Mouse (Mus musculus) cerebellum, adult 8-10 months (tissue): ENCODE measurements around the gene G430095P16Rik.

Experiments
- DNase-seq: peaks from one replicate; pipeline ENCODE4 v3.0.0; 2022

The G430095P16Rik gene

DNA sequence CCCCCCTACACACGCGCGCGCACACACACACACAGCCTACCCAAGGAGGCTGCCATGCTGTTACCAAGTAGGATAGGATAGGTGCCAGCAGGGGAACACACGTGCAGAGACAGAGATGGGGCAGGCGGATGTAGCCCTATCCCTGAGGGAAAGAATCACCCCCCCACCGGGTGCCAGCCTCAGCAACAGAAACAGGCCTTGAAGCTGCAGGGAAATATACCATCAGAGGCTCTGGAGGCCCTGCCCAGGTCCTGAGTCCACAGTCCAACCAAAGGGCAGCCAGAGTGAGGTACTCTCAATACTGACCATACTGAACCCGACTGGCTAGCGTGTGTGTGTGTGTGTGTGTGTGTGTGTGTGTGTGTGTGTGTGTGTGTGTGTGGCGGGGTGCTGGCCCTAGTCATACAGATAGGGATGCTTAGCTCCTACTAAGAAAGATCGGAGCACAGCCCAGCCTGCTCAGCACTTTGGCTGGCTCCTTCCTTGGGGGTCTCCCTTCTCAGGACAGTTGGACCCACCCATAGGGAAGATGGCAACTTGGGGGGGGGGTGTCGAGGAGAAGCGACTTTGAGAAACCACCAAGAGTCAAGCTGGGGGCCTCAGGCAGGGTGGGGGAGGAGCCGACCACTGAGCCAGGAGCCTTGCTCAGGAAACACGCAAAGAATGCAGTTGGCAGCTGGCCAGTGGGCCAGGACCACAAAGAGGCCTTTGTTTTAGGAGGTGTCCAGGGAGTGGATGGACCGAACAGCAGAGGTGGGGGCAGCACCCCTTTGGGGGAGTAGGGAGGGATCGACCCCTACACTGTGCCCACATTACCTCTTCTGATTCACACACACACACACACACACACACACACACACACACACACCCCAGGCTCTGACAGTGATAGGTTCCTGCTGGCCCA, 21.0 kb downstream of the G430095P16Rik start:
- no peak for DNase-seq

DNA sequence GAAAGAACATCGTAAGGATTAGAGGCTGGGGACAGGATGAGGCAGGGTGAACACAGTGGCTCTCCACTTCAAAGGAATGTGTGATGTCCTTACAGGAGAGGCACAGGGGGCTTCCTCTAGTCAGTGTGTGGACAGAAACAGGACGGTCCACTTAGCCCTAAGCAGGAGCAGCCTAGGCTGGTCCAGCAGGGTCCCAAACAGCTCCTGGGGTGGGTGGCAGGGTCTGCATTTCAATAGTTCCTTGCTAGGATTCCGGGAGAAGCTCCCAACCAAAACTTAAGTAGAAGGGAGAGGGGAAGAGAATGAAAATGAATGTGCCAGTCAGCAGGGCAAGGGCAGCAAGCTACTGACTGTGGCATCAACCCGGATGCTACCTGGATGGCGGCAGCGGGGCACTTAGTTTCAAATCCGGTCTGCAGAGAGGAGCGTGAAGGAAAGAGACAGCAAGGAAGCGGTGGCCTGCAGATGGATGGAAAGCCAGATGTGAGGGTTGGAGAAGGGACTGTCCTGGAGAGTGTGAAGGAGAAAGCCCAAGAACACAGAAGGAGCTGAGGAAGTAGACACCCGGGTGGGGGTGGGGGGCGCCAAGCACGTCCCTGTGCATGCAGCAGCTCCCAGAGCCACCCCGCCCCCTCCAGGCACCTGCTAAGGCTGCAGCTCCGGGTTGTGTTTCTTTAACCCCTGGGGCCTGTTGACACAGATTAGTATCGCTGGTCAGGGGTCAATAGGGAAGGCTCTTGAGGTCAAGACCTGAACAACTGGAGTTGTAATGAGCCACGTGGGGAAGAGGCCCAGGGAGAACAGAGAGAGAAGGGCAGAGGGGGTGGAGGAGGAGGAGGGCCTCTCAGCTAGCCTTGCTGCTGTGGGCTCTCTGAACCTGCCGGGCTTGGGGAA, 22.5 kb downstream of the G430095P16Rik start:
- DNase-seq = no peak

DNA sequence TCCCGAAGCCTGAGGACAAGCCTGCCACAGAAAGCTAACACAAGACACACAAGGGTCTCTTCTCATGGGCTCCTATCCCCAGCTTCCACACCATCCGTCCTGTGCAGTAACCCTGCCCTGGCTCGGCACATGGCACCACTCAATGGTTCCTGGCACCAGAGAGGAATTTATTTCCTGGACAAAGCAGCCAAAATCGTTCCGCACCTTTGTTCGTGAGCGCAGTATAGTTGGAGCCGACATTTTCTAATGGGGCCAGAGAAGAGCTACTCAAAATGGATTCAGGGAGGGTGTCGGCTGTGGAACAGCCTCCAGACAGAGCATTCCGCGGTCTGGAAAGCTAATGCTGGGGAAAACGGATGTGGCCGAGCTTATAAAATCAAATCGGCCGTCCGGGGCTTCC, 26.7 kb downstream of the G430095P16Rik start:
- DNase-seq = no peak

DNA sequence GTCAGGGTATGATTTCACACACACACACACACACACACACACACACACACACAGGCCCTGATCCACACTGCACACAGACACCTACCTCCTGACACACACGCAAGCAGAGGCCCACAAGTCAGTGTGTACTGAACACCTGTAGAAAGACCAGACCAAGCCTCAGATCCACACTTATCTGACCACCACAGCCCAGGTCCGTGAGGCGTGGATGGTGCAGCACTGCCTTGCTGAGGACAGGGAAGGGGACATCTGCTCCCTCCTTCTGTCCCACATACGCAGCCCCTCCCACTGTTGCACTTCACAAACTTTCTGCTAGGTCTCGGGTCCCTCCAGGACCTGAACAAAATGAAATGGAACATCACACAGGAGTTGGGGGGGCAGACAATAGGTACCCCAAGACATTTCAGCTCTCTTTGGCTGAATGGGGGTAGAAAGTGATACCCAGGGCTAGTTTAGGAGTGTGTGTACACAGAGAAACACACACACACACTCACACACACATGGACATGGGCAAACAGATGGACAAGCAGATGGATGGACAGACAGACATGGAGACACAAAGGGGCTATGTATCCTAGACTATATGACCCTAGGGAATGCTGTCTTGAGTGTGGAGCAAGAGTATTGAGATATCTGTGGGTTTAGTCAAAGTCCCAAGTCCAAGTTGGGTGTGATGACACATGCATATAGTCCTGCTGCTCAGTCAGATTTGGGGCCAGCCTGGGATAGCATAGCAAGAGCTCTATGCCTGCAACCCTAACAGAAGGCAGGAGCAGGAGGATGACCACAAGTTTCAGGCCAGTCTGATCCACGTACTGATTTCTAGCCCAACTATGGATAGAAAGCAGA, 30.2 kb downstream of the G430095P16Rik start:
- DNase-seq = no peak

DNA sequence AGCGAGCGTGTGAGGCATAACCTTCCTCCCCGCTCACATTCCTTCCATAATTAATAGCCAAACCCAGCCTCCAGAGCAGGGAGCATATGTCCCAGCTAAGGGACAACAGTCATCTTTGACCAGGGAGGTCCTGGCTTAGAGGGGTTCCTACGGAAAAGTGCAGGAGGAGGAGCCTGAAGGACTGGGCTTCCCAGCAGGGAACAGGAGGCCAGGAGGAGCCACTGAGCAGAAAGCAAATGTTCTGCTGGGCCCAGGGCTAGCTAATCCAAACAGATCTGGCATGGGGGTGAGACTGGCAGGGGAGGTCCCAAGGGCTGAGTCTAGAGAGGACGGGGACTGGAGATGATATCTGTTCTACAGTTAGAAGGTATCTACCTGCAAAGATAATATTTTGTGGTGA, 34.7 kb downstream of the G430095P16Rik start:
- no peak for DNase-seq

DNA sequence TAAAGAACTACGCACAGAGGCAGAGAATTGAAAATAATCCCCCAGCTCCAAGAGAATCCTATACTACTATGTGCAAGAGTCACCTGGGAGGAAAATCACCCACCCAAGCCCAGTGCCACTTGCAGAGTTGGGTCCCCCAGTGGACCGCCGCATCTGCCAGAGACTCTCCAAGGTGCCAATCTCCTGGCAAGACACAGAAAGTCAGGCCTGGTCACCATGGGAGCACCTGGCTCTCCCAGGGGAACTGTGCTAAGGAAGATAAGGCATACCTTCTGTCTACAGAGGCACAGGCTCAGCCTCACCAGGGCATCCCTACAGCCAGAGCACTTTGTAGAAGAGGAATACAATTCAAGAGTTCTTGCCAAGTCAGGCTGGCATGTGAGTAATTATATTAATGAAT, 35.5 kb downstream of the G430095P16Rik start:
- DNase-seq = no peak

DNA sequence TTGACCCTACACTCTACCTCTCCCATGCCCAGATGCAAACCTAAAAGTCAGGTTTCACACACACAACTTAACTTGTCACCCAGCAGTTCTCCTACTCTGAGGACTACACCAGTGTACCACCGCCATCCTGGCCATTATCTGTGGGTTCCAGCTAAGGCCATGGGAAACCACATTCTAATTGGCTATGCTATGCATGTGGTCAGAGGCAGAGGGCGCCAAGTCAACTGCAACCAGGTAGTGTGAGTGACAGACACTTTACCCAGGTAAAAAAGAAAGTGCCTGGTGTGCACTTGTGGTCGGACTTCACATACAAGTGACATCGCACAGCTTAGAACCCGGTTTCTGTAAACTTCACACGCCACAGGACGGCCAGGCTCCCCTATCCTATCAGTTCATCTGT, 36.3 kb downstream of the G430095P16Rik start:
- no peak for DNase-seq

DNA sequence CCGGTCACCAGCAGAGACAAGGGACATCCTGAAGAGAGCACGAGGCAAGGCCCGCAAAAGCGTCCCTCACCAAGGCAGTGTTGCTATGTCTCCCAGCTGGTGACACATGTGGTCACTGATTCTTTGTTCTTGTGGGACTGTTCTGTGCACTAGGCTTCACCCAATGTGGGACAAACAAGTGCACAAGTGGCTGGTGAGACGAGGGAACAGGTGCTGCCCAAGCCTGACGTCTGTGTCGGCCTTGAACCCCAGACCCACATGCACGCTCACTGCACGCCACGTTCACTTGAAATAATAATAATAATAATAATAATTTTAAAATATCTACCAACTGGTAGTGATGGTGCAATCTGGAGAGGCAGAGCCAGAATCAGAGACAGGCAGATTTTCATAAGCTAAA, 36.9 kb downstream of the G430095P16Rik start:
- no peak for DNase-seq

DNA sequence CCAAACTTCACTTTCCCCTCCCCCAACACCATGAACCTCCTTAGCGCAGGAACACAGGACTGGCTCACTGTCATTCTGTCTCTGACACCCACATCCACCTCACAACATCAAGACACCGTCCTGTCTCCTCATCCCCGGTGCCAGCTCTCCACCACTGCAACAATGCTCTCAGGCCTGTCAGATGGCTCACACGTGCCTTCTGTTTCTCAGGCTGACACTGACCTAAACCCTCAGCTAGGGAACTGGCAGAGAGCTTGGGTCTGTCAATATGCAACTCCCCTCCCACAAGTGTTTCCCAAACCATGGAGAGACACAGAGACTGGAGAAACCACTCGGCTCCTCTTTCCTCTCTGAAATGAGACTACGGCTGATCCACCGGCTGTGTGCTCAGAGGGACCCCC, 37.6 kb downstream of the G430095P16Rik start:
- no peak for DNase-seq

DNA sequence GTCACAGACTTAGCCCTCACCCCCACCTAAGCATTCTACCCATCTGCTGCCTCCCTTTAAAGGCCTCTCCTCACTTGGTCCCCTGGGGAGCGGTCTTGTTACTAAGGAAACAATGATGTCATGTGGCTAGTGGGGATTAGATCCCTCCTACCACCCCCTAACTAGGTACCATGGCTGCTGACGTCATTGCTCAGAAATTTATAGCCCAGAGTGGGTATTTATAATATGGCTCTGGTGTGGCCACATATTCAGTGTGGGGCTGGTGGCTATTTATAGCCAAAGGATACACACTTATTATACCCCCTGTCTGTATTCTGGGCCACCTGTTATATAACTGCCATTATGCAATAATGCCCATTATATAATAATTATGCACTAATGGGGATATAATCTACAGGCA, 38.1 kb downstream of the G430095P16Rik start:
- DNase-seq = no peak

DNA sequence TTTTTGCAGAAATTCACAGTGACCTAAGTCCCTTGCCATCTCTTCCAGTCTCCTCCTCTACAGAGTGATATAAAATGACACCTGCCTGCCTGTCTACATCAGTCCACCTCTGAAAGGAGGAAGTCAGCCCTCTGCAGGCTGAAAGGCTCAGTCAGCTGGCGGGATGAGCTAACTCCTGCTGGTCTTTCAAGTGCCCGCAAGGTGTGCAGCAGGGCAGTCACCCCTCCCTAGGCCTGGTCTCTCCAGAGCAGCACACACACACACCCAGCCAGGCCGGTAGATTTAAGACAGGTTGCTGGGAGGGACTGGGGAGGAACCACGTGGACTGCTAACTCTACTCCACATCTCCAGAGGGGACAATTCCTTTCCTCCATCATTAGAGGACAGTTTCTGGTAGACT, 41.3 kb downstream of the G430095P16Rik start:
- DNase-seq = no peak

DNA sequence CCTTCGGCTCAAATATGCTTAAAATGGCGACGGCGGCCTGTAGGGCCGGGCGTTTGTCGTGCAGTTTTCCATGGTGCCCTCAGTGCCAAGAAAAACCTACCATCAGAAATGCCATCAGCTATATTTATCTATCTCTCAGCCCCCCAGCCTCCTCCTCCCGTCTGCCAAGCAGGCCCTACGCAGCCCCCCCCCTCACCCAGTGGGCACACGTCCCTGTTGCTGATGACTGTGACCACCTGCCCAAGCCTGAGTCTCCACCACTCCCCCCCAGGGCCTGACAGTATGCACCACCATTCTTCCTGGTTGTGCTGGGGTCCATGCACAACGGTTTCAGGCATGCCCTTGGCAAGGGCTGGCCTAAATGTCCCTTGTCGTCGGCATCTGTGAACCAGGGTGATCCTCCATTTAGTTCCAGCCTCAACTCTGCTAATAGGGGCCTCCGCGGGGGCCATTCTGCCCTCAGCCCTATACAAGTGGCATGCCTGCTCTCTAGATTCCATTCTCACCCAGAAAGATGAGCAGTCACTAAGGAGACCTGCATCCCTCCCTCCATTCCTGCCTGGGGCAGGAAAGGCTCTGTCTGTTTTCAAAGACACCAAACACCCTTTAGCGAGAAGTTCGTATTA, 42.2 kb downstream of the G430095P16Rik start:
- DNase-seq = no peak

DNA sequence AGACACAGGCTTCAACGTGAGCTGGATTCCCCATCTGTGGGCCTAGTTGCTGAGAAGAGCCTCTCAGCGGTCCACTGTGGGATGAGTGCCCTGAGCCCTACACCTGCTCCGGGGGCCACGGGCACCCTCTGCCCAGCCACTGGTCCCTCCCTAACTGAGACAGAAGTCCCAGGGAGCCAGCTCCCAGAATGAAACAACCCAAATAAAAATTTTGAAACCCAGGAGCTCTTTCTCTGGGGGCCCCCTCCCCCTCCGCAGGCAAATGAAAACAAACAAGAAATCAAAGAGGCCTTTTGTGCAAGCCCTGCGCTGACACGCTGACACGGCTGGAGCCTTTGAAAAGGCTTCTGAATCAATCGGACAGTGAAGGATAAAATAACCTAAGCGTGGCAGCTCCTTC, 42.8 kb downstream of the G430095P16Rik start:
- no peak for DNase-seq

DNA sequence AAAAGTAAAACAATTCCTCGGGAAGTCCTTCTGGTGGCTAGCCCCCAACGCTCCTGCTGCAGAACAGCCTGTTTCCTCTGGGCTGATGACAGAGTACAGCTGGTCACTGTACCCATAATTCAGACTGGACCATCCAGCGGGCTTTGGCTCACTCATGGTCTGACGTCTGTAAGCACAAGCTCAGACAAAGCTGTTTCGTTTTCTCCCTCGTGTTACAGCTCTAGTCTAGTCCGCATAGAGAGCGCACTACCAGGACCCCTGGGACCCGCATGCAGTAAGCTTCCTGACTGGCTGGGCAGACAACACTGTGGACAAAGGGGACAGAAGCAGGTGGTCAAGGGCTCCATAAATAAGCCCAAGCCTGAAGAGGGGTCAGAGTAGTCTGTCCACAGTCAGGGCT, 43.6 kb downstream of the G430095P16Rik start:
- no peak for DNase-seq

DNA sequence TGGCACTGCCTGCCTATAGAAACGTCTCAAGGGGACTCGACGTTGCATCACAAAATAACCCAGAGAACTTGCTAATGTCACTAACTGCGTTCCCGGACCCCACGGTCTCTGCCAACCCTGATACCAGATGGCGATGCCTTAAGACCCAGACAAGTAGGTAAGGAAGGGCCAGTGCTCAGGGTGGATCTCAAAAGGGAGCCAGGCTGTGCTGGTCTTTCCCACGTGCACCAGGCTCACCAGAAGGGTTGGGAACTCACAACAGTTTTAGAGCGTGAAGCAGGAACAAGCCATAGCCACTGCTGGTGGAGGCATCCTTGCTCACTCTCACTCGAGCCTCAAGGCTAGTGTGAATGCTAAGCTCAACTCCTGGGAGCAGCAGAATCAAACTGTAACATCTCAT, 44.4 kb downstream of the G430095P16Rik start:
- DNase-seq = no peak

DNA sequence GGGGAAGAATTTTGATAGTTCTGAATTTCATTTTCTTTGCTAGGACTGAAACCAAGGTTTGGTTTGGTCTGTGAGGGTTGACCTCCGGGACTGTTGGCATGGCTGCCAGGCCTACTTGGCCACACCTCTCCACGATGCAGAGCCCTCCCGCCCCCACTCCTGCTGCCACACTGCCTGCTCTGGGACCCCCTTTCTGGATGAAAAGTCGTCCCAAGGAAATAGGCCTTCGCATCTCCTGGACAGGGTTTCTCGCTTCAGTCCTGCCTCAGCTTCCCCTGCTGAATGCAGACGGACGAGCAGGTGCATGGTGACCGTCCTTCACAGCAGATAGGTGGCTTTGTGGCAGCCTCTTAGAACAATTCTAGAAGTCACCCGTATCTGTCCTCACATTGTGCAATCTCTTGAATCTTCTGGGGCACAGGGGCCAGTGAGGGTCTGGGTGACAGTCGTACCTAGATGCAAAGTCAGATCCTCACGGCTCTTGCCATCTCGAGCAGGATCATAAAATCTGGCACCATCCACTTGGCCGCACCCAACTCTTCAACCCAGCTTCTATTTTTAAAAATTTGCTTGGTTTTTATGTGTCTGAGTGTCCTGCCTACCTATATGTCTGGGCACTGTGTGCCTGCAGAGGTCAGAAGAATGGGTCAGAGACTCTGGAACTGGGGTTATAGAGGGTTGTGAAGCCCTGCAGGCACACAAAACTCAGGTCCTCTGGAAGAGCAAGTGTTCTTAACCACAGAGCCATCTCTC, 45.7 kb downstream of the G430095P16Rik start:
- no peak for DNase-seq

DNA sequence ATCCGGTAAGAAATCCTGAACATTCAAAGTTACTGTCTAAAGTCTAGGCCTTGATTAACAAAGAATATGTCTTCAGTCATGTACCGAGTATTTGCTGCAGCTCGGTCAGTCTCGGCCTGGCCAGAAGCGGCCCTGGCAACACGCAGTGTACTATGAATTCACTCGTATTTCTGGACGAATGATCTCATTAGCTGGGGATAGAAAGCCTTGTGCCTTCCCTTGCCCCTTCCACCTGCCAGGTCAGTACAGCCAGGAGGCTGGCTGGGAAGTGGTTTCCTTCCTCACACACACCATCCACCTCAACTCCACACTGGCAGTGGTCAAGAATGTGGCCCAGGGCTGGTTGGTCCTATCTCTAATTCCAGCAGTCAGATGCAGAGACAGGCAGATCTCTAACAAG, 46.5 kb downstream of the G430095P16Rik start:
- peak; percentile 68 for DNase-seq

DNA sequence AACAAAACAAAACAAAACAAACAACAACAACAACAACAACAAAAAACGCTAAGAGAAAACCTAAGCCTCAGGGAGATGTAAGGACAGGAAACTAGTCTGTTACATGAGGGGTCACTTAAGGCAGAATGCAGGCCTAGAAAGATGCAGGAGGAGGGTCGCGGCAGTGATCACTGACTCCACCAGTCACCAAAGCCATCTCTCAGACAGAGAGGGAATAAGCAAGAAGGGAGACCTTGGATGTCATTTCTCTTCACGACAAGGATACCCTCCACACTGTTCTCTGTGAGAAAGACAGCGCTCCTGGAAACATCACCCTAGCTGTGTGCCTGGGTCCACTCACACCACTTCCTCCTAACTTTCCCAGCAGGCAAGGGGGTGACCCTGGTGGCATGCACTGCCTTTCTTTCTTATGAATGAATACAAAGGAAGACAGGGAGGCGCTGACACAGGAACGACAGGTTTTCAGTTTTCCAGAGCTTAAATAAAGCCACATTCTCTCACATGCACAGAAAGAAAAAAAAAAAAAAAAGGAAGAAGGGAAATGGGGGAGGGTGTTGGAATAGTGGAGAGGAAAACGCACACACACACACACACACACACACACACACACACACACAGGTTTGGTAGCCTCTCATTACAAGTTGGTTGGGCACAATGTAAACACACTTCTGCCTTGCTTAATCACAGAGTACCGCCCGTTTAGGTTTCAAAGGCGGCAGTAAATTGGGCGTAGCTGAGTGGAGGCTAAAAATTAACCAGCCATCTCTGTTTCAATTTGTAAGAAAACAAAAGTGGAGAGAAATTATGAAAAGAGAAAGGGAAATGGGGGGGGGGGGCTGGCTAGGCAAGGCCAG, 47.5 kb downstream of the G430095P16Rik start:
- DNase-seq = no peak

DNA sequence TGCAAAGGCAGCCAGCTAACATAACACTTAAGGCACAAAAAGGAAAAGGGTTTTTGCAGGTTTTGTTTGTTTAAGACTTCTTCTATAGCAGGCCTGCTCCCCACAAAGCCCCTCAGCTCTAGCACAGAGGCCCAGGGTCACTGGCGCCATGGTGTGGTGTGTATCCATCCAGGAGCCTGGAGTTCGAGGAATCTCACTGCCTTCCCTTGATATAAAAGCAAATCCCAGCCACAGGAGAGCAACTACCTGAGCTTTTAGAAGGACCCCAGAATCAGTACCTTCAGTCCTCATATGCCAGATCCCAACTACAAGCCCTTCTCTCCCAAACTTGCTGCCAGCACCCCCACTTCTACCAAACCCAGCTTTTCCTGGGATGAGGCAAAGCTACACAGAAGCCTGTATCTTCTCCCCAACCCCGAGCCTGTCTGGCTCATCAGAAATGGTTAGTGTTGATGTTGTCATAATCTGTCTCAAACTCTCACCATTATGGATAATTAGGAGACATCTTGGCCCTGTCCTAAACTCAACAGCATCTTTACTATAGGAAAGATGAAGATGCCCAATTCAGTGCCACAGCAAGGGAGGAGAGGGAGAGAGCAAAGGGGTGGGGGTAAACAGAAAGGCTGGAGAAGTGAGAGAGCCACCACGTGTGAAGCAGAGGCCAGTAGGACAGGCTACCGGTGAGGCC, 48.3 kb downstream of the G430095P16Rik start:
- no peak for DNase-seq

DNA sequence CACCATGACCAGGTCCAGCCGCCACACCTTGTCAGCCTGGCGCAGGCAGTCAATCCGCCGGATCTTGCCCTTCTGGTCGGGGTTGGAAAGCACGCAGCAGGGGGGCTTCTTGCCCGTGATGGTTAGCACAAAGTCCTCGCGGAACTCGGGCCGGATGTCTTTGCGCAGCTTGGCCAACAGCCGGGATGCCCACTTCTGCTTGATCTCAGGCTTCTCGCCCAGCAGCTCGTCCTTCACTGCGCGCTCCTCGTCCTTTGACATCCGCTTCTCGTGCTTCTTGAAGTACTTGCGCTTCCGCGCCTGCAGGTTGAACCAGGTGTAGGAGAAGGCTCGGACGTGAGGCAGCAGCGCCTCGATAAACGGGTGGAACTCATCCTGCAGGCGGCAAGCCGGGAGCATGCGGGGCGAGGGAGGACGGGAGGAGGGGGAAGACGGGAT, 49.2 kb downstream of the G430095P16Rik start:
- peak; percentile 84 for DNase-seq
